Mouse (Mus musculus): ENCODE data around the gene Plekhg2. TPM values are rescaled to one million over a fixed set of nuclear protein-coding genes. Genes with fewer than 3 reads are reported as not detected.

Plekhg2 gene
- polyA plus RNA-seq, 1 experiment, result 0.53 TPM

DNA sequence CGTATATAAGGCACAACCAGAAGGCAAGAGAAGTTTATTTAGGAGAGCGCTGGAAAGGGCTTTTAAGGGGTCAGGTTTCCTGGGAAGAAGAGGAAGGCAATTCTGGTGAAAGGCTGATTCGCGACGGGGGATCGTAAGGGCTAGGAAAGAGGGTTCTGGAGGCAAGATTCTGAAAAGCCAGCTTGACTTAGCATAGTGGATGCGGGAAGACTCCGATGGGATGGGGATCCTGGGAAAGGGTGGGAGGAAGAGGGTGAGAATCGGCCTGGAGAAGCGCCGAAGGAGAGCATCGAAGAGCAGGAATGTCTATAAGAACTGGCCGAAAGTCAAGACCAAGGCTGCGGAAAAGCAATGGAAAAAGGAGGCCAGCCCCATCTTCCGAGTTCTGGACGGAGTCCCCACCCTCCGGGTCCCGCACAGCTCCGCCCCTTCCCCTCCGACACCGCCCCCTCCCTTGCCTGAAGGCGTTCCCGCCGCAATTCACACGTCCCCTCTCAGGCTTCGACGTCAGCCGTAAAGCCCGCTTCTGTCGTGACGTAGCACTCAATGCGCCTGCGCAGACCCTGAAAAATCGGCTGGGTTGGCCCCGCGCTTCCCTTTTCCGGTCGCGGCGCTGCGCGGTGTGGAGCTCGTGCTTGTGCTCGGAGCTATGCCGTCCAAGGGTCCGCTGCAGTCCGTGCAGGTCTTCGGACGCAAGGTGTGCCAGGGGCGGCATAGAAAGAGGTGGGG lies 22.1 kb downstream of the Plekhg2 start, which contains the start of gene Rps16:
TSS of gene Rps16 (plus strand) at position 498 of the 729 bp plus-strand sequence.
- TF ChIP-seq GATA1 (IDR thresholded peaks at IDR 0.05; ENCODE audit: low read length), result no peak
- TF ChIP-seq TAL1 (IDR thresholded peaks at IDR 0.05; ENCODE audit: low read length), result no peak

DNA sequence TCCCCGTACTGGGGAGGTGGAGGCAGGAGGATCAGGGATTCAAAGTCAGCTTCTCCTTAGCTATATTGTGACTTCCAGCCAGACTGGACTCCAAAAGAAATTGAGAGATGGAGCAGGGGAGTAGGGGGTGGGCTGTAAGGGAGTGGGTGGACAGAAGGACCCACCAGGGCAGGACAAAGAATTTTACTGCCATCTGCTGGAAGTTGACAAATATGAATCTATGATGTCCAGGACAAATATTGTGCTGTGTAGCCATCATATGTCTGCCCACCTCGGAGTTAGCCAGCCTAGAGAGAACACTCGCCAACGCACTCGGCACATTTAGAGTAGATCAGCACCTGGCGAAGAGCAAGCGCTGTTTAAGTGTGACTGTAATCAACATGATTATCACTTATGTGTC lies 23.8 kb downstream of the Plekhg2 start:
- H3K4me1 ChIP-seq (ENCODE audit: control insufficient read depth), result peaks cover 44% of the 10 kb centered on the region
- H3K36me3 ChIP-seq (ENCODE audit: control insufficient read depth), result peaks cover 22% of the 10 kb centered on the region
- no peaks in the 10 kb centered on the region for H3K27me3 ChIP-seq (ENCODE audit: control insufficient read depth)
- no peaks in the 10 kb centered on the region for H3K9me3 ChIP-seq (ENCODE audit: control insufficient read depth, low read length)
- no peak overlapping the region for H3K4me3 ChIP-seq (replicated peaks)
- TF ChIP-seq GATA1 (IDR thresholded peaks at IDR 0.05; ENCODE audit: low read length) (no peak), TAL1 (IDR thresholded peaks at IDR 0.05; ENCODE audit: low read length) (no peak)

More for the DNA sequence above, 22.1 kb downstream of the Plekhg2 start, which contains the start of gene Rps16:
- H3K27me3 ChIP-seq (ENCODE audit: control insufficient read depth), result no peaks in the 10 kb centered on the region
- H3K4me1 ChIP-seq (ENCODE audit: control insufficient read depth), result peaks cover 45% of the 10 kb centered on the region
- peak within 1 kb of the TSS; percentile 97 for H3K4me3 ChIP-seq (replicated peaks)
- no peaks in the 10 kb centered on the region for H3K9me3 ChIP-seq (ENCODE audit: control insufficient read depth, low read length)
- H3K36me3 ChIP-seq (ENCODE audit: control insufficient read depth), result peaks cover 38% of the 10 kb centered on the region

DNA sequence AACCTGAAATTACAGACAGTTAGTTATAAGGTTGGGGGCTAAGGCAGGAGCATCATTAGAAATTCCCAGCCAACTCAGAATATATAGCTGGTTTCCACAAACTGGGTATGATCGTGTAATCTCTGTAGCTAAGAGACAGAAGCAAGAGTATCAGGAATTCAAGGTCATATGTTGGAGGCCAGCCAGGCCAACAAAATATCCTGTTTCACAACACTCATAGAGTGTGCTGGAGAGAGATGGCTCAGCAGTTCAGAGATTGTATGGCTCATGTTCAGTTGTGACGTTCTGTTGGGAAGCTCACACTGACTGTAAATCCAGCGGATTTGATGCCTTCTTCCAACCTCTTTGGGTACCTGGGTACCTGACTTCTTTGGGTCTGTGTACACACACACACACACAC lies 24.7 kb downstream of the Plekhg2 start:
- H3K9me3 ChIP-seq (ENCODE audit: control insufficient read depth, low read length), result no peaks in the 10 kb centered on the region
- H3K4me1 ChIP-seq (ENCODE audit: control insufficient read depth), result peaks cover 37% of the 10 kb centered on the region
- peaks cover 14% of the 10 kb centered on the region for H3K36me3 ChIP-seq (ENCODE audit: control insufficient read depth)
- H3K4me3 ChIP-seq (replicated peaks), result no peak overlapping the region
- TF ChIP-seq TAL1 (IDR thresholded peaks at IDR 0.05; ENCODE audit: low read length) (no peak), GATA1 (IDR thresholded peaks at IDR 0.05; ENCODE audit: low read length) (no peak)
- H3K27me3 ChIP-seq (ENCODE audit: control insufficient read depth), result no peaks in the 10 kb centered on the region

DNA sequence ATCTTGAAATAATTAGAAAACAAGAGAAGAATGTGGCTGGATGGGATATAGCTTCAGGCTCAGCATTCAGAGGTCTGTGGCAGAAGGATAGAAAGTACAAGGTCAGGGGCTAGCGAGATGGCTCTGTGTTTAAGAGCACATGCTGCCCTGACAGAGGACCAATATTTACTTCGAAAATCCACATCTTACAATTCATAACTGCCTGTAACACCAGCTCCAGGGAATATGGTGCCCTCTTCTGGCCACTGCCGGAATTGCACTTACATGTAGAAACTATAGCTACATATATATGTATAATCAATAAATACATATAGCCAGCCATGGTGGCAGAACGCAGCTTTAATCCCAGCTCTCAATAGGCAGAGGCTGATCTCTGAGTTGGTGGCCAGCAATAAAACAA lies 27.8 kb downstream of the Plekhg2 start:
- no peak overlapping the region for H3K4me3 ChIP-seq (replicated peaks)
- TF ChIP-seq TAL1 (IDR thresholded peaks at IDR 0.05; ENCODE audit: low read length), result no peak
- H3K27me3 ChIP-seq (ENCODE audit: control insufficient read depth), result no peaks in the 10 kb centered on the region
- H3K9me3 ChIP-seq (ENCODE audit: control insufficient read depth, low read length), result no peaks in the 10 kb centered on the region
- no peaks in the 10 kb centered on the region for H3K36me3 ChIP-seq (ENCODE audit: control insufficient read depth)
- peaks cover 17% of the 10 kb centered on the region for H3K4me1 ChIP-seq (ENCODE audit: control insufficient read depth)

DNA sequence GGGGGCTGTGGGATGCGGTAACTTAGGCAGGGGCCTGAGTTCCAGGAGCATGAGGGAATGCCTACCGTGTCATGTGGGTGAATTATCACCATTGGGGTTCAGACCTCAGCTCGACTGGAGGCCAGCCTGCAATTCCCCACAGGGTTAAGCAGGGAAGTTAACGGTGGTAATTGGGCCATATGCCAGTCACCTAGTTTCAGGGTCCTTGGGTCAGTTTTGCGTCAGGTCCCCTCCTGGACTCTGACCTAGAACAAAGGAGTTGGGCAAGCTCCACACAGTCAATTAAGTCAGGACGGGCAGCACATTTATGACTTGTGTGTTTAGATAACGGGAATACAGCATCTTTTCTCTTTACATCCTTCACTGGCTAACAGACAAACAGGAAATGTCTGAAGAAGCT lies 31.0 kb downstream of the Plekhg2 start:
- Histone ChIP-seq H3K4me1 (ENCODE audit: control insufficient read depth) (peaks cover 31% of the 10 kb centered on the region), H3K27me3 (ENCODE audit: control insufficient read depth) (no peaks in the 10 kb centered on the region), H3K9me3 (ENCODE audit: control insufficient read depth, low read length) (no peaks in the 10 kb centered on the region), H3K4me3 (replicated peaks) (no peak overlapping the region), H3K36me3 (ENCODE audit: control insufficient read depth) (peaks cover 3% of the 10 kb centered on the region)
- no peak for TF ChIP-seq GATA1 (IDR thresholded peaks at IDR 0.05; ENCODE audit: low read length)
- no peak for TF ChIP-seq TAL1 (IDR thresholded peaks at IDR 0.05; ENCODE audit: low read length)

DNA sequence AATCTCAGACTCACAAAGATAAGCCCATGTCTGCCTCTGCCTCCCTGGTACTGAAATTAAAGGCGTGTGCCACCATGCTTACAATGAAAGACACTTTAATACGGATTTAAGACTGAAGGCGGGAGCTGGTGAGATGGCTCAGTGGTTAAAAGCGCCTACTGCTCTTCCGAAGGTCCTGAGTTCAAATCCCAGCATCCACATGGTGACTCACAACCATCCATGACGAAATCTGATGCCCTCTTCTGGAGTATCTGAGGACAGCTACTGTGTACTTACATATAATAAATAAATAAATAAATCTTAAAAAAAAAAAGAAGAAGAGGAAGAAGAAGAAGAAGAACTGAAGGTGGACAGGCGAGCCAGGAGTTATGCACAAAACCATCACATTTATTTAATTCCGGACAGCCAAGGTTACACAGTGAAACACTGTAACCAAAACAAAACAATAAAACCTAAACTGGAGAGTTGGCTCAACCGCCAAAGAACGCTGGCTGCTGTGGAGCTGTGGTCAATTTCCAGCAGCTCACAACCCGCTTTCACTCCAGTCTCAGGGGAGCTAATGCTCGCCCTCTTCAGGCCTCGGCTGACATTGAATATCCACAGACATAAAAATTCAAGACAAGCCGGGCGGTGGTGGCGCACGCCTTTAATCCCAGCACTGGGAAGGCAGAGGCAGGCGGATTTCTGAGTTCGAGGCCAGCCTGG lies 33.0 kb downstream of the Plekhg2 start:
- no peaks in the 10 kb centered on the region for H3K9me3 ChIP-seq (ENCODE audit: control insufficient read depth, low read length)
- peak overlapping the region; percentile 100 for H3K4me3 ChIP-seq (replicated peaks)
- H3K36me3 ChIP-seq (ENCODE audit: control insufficient read depth), result peaks cover 21% of the 10 kb centered on the region
- no peaks in the 10 kb centered on the region for H3K27me3 ChIP-seq (ENCODE audit: control insufficient read depth)
- H3K4me1 ChIP-seq (ENCODE audit: control insufficient read depth), result peaks cover 38% of the 10 kb centered on the region
- TF ChIP-seq GATA1 (IDR thresholded peaks at IDR 0.05; ENCODE audit: low read length) (no peak), TAL1 (IDR thresholded peaks at IDR 0.05; ENCODE audit: low read length) (no peak)

DNA sequence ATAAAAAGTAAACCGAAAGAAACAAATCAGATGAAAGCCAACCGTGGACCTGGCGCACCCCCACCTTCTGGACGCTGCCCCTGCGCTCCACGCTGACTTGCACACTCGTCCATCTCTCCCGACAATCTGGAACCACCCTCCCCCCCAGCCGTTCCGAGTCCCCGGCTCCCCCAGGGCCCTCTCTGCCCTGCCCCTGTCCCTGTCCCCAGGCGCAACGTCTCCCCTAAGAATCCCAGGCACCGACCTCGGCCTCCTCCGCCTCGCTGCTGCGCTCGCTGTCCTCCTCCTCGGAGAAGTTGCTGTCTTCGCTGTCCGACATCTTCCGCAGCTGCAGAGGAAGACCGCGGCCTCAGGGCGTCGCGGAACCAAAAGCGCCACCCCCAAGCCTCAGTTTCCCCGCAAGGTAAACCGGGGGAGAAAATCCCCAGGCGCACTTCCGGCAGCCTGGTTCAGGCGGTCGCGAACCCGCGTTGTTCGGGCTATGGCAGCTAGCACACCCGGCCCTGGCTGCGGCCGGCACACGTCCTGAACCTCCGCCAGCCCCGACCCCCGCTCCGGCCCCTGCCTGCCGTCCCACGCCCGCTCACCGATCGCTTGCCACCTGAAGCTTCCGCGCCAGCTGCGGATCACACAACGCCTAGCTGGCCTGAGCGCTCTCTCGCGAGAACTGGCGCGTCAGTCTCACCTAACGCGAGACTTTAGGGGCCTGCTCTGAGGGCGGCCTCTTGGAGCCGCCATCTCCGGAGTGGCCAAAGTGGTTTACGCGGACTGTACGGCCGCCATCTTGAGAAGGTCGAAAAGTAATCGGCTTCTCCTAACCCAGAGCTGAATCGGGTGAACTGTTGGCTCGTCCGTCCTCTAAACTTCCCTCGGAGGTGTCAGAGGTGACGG lies 34.0 kb downstream of the Plekhg2 start, which contains the start of gene Supt5:
TSS of gene Supt5 (minus strand) at position 639 of the 891 bp plus-strand sequence.
- no peaks in the 10 kb centered on the region for H3K27me3 ChIP-seq (ENCODE audit: control insufficient read depth)
- peaks cover 37% of the 10 kb centered on the region for H3K4me1 ChIP-seq (ENCODE audit: control insufficient read depth)
- peak within 1 kb of the TSS; percentile 100 for H3K4me3 ChIP-seq (replicated peaks)
- TF ChIP-seq GATA1 (IDR thresholded peaks at IDR 0.05; ENCODE audit: low read length) (no peak), TAL1 (IDR thresholded peaks at IDR 0.05; ENCODE audit: low read length) (no peak)
- peaks cover 26% of the 10 kb centered on the region for H3K36me3 ChIP-seq (ENCODE audit: control insufficient read depth)
- no peaks in the 10 kb centered on the region for H3K9me3 ChIP-seq (ENCODE audit: control insufficient read depth, low read length)

DNA sequence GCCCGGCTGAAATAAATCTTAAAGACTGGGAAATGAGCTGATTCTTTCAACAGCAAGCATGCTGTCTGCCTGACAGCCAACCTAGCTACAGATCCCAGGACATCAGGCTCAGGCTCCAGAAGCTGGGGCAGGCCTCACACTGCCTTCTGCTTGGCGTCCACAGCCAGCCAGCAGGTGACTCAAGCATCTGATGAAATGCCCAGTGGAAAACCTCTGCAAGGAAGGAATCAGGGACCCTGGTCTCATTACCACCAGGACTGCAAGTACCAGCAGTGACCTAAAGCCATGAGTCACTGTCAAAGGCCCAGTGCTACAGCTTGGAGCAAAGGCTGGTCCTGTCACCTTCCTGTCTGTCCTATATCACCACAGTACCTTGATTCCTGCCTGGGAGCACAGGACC lies 36.9 kb downstream of the Plekhg2 start:
- H3K4me3 ChIP-seq (replicated peaks), result no peak overlapping the region
- H3K36me3 ChIP-seq (ENCODE audit: control insufficient read depth), result peaks cover 49% of the 10 kb centered on the region
- no peaks in the 10 kb centered on the region for H3K9me3 ChIP-seq (ENCODE audit: control insufficient read depth, low read length)
- TF ChIP-seq TAL1 (IDR thresholded peaks at IDR 0.05; ENCODE audit: low read length), result no peak
- TF ChIP-seq GATA1 (IDR thresholded peaks at IDR 0.05; ENCODE audit: low read length), result no peak
- H3K27me3 ChIP-seq (ENCODE audit: control insufficient read depth), result no peaks in the 10 kb centered on the region
- peaks cover 39% of the 10 kb centered on the region for H3K4me1 ChIP-seq (ENCODE audit: control insufficient read depth)

Data from erythroblast, embryonic 14.5 days (primary cell).